In genomic region chr9:86286830-86287569, GRCm38 (mm10) we compare ENCODE assay signal across 19 mouse cellular contexts.
DNase-seq lines count a peak whose midpoint lies in the region; ATAC-seq and TF ChIP-seq lines count a peak whose summit lies in the region.
"Had no signal": no experiment of that assay in that cellular context is flagged by ENCODE, and none has a peak within 500 bp of the region (broad histone marks: within the 10 kb centered on the region; RNA-seq: fewer than 3 reads in every experiment).

No protein-coding gene starts in this region.

- peak; percentile 70 for ATAC-seq in frontal cortex, adult (ENCODE audit: low TSS enrichment)
- peak; percentile 78; the same call in 1 of the 2 replicates for ATAC-seq in midbrain, embryonic 12.5 days (ENCODE audit: low FRiP score, low read depth)
- ATAC-seq in midbrain, postnatal 0 days (ENCODE audit: low FRiP score), result no peak
- ATAC-seq in hindbrain, embryonic 16.5 days, result peak; percentile 90
- ATAC-seq in megakaryocyte progenitor cell, adult 5-6 weeks (replicated peaks; ENCODE audit: poor library complexity), result no peak
- ATAC-seq in intestine, postnatal 0 days, result no peak
- ATAC-seq: lung, postnatal 0 days had no signal

- H3K4me1 ChIP-seq in midbrain, embryonic 12.5 days, result peaks cover 9% of the 10 kb centered on the region; the same call in 1 of the 2 replicates
- H3K4me1 ChIP-seq in midbrain, postnatal 0 days (ENCODE audit: insufficient read depth, low read length), result no peaks in the 10 kb centered on the region
- peaks cover 7% of the 10 kb centered on the region; the same call in 1 of the 2 replicates for H3K4me1 ChIP-seq in hindbrain, embryonic 16.5 days (ENCODE audit: control insufficient read depth, insufficient read depth, low read depth, low read length)
- H3K4me1 ChIP-seq in intestine, postnatal 0 days (replicated peaks; ENCODE audit: control insufficient read depth, insufficient read depth, low read length), result no peaks in the 10 kb centered on the region
- H3K4me1 ChIP-seq: liver, embryonic 13.5 days; megakaryocyte, embryonic 14.5 days had no signal

- TF ChIP-seq CTCF in midbrain, postnatal 0 days (IDR thresholded peaks at IDR 0.05), result no peak
- TF ChIP-seq CTCF in intestine, postnatal 0 days (IDR thresholded peaks at IDR 0.05; ENCODE audit: low read depth), result no peak

- no peak overlapping the region for H3K9ac ChIP-seq in midbrain, embryonic 12.5 days (replicated peaks)
- H3K9ac ChIP-seq in midbrain, postnatal 0 days (replicated peaks; ENCODE audit: low read length, poor library complexity, severe bottlenecking), result no peak overlapping the region
- no peak overlapping the region for H3K9ac ChIP-seq in hindbrain, embryonic 16.5 days (ENCODE audit: low read depth, low read length)
- no peak overlapping the region for H3K9ac ChIP-seq in intestine, postnatal 0 days (ENCODE audit: low read depth, low read length)
- H3K9ac ChIP-seq: liver, embryonic 13.5 days had no signal

- no peaks in the 10 kb centered on the region for H3K36me3 ChIP-seq in midbrain, embryonic 12.5 days
- H3K36me3 ChIP-seq in midbrain, postnatal 0 days (ENCODE audit: insufficient read depth, low read length), result no peaks in the 10 kb centered on the region
- no peaks in the 10 kb centered on the region for H3K36me3 ChIP-seq in hindbrain, embryonic 16.5 days (ENCODE audit: control insufficient read depth, insufficient read depth, low read length)
- H3K36me3 ChIP-seq in intestine, postnatal 0 days (ENCODE audit: control insufficient read depth, insufficient read depth), result no peaks in the 10 kb centered on the region
- H3K36me3 ChIP-seq: embryonic facial prominence, embryonic 10.5 days; liver, embryonic 13.5 days had no signal

- no peaks in the 10 kb centered on the region for H3K27me3 ChIP-seq in midbrain, embryonic 12.5 days
- H3K27me3 ChIP-seq in midbrain, postnatal 0 days (ENCODE audit: insufficient read depth, low read length), result no peaks in the 10 kb centered on the region
- no peaks in the 10 kb centered on the region for H3K27me3 ChIP-seq in hindbrain, embryonic 16.5 days (replicated peaks; ENCODE audit: control insufficient read depth, insufficient read depth, low read length)
- no peaks in the 10 kb centered on the region for H3K27me3 ChIP-seq in intestine, postnatal 0 days (replicated peaks; ENCODE audit: control insufficient read depth, insufficient read depth, low read length)
- H3K27me3 ChIP-seq: liver, embryonic 13.5 days; megakaryocyte, embryonic 14.5 days had no signal

- H3K4me2 ChIP-seq in midbrain, embryonic 12.5 days (replicated peaks), result no peak overlapping the region
- H3K4me2 ChIP-seq in midbrain, postnatal 0 days (ENCODE audit: low read depth, low read length, poor library complexity, severe bottlenecking), result no peak overlapping the region
- no peak overlapping the region for H3K4me2 ChIP-seq in hindbrain, embryonic 16.5 days (ENCODE audit: low read length)
- H3K4me2 ChIP-seq in intestine, postnatal 0 days (replicated peaks; ENCODE audit: low read depth), result no peak overlapping the region
- H3K4me2 ChIP-seq: liver, embryonic 13.5 days had no signal

- no peak overlapping the region for H3K27ac ChIP-seq in midbrain, embryonic 12.5 days (replicated peaks)
- no peak overlapping the region for H3K27ac ChIP-seq in midbrain, postnatal 0 days (ENCODE audit: low read depth, low read length)
- peak overlapping the region; percentile 48; the same call in 1 of the 2 replicates for H3K27ac ChIP-seq in hindbrain, embryonic 16.5 days (ENCODE audit: low read depth, low read length)
- H3K27ac ChIP-seq in intestine, postnatal 0 days (ENCODE audit: low read depth, low read length), result no peak overlapping the region
- H3K27ac ChIP-seq: embryonic facial prominence, embryonic 10.5 days; heart, adult 2 months; kidney, postnatal 0 days; liver, embryonic 13.5 days had no signal

- 0 out of 2 replicates have a peak, but pooled peaks cover 4% of the 10 kb centered on the region for H3K9me3 ChIP-seq in midbrain, embryonic 12.5 days
- no peaks in the 10 kb centered on the region for H3K9me3 ChIP-seq in midbrain, postnatal 0 days (ENCODE audit: low read length)
- H3K9me3 ChIP-seq in hindbrain, embryonic 16.5 days (ENCODE audit: control insufficient read depth, low read length), result peaks cover 3% of the 10 kb centered on the region
- H3K9me3 ChIP-seq in intestine, postnatal 0 days (ENCODE audit: control insufficient read depth), result peaks cover 5% of the 10 kb centered on the region; the same call in 1 of the 2 replicates

- no peak for DNase-seq in frontal cortex, postnatal 36 days (ENCODE audit: low spot score in 2 of 2)
- no peak for DNase-seq in midbrain, postnatal 0 days (ENCODE audit: low spot score)
- no peak for DNase-seq in cerebellum, postnatal 4 days (ENCODE audit: low spot score in 2 of 2)
- DNase-seq: adrenal gland, adult 8-10 months; cerebellum, postnatal 14 days; heart, adult 2 months; liver, embryonic 13.5 days; right cerebral cortex, postnatal 4 days; thymus, adult 18-20 months had no signal

- WGBS in midbrain, embryonic 12.5 days, result 86% methylated on average over 2 of the region's 2 CpGs
- WGBS in midbrain, postnatal 0 days, result 71% methylated on average over 2 of the region's 2 CpGs
- WGBS in hindbrain, embryonic 16.5 days, result 33% methylated on average over 2 of the region's 2 CpGs
- WGBS in intestine, postnatal 0 days, result 97% methylated on average over 2 of the region's 2 CpGs

- no peak overlapping the region for H3K4me3 ChIP-seq in midbrain, embryonic 12.5 days
- H3K4me3 ChIP-seq in midbrain, postnatal 0 days (ENCODE audit: low read depth, low read length), result no peak overlapping the region
- no peak overlapping the region for H3K4me3 ChIP-seq in hindbrain, embryonic 16.5 days (ENCODE audit: low read length)
- H3K4me3 ChIP-seq in intestine, postnatal 0 days (ENCODE audit: low read depth, low read length), result no peak overlapping the region
- H3K4me3 ChIP-seq: embryonic facial prominence, embryonic 10.5 days; erythroblast, embryonic 14.5 days; heart, adult 2 months; liver, embryonic 13.5 days; megakaryocyte, embryonic 14.5 days had no signal

Comparison
In these comparisons a context has a peak if more than half of its experiments do, and no peak if none do; other contexts are left out.
1. ATAC-seq: peak in frontal cortex, adult (single experiment), midbrain, embryonic 12.5 days (single experiment) and hindbrain, embryonic 16.5 days (single experiment); none in midbrain, postnatal 0 days (single experiment), megakaryocyte progenitor cell, adult 5-6 weeks (single experiment) and intestine, postnatal 0 days (single experiment).